ENCODE assay signal across 12 mouse cellular contexts in the genomic region with DNA sequence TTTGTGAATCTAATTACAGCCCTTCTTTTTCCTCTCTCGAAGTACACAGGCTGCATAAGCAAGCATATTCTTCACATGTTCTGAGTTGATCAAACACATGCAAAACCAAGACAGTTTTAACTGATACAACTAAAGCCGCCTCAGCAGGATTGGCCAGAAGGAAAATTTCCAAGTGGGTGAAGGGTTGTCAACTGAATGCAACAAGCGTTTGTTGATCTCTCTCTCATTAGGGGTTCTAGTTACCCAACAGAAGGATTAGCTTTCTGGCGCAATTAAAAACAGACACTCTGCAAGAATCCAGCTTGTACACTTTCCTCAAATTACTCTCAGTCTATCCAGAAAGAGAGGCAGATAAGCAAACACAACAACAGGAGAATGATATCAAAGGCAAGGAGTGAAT.
DNase-seq lines count a peak whose midpoint lies in the region; ATAC-seq and TF ChIP-seq lines count a peak whose summit lies in the region.
"Had no signal": no experiment of that assay in that cellular context is flagged by ENCODE, and none has a peak within 500 bp of the region (broad histone marks: within the 10 kb centered on the region; RNA-seq: fewer than 3 reads in every experiment).

No protein-coding gene starts in this region.

- no peak for TF ChIP-seq POLR2A in liver, adult 2 months (IDR thresholded peaks at IDR 0.05; ENCODE audit: extremely low read depth, insufficient read depth, low read length)

- no peak overlapping the region for H3K4me2 ChIP-seq in heart, embryonic 11.5 days
- no peak overlapping the region for H3K4me2 ChIP-seq in embryonic facial prominence, embryonic 13.5 days
- no peak overlapping the region for H3K4me2 ChIP-seq in limb, embryonic 12.5 days
- H3K4me2 ChIP-seq: intestine, embryonic 15.5 days; limb, embryonic 13.5 days had no signal

- no peak overlapping the region for H3K9ac ChIP-seq in heart, embryonic 11.5 days (ENCODE audit: low read depth, low read length)
- H3K9ac ChIP-seq in liver, adult 2 months (ENCODE audit: low read depth, low read length) = no peak overlapping the region
- no peak overlapping the region for H3K9ac ChIP-seq in embryonic facial prominence, embryonic 13.5 days
- H3K9ac ChIP-seq in limb, embryonic 12.5 days (replicated peaks) = no peak overlapping the region
- H3K9ac ChIP-seq: intestine, embryonic 15.5 days; limb, embryonic 13.5 days had no signal

- ATAC-seq in heart, embryonic 11.5 days (replicated peaks; ENCODE audit: insufficient number of reproducible peaks, low FRiP score, low TSS enrichment) = no peak
- no peak for ATAC-seq in embryonic facial prominence, embryonic 13.5 days (ENCODE audit: insufficient number of reproducible peaks, insufficient read depth, low FRiP score, low TSS enrichment, low read depth)
- ATAC-seq in limb, embryonic 12.5 days (ENCODE audit: insufficient number of reproducible peaks, insufficient read depth, low FRiP score, low TSS enrichment, low read depth) = no peak
- ATAC-seq: intestine, embryonic 15.5 days had no signal

- H3K27me3 ChIP-seq in heart, embryonic 11.5 days (ENCODE audit: control insufficient read depth, insufficient read depth, low read length) = no peaks in the 10 kb centered on the region
- no peaks in the 10 kb centered on the region for H3K27me3 ChIP-seq in liver, adult 2 months (ENCODE audit: control insufficient read depth, insufficient read depth, low read length)
- no peaks in the 10 kb centered on the region for H3K27me3 ChIP-seq in embryonic facial prominence, embryonic 13.5 days
- H3K27me3 ChIP-seq in limb, embryonic 12.5 days = no peaks in the 10 kb centered on the region
- H3K27me3 ChIP-seq: CH12.LX; intestine, embryonic 15.5 days; limb, embryonic 13.5 days had no signal

- H3K4me1 ChIP-seq in heart, embryonic 11.5 days (ENCODE audit: control insufficient read depth, insufficient read depth, low read length) = no peaks in the 10 kb centered on the region
- H3K4me1 ChIP-seq in liver, adult 2 months (ENCODE audit: control insufficient read depth, insufficient read depth, low read length) = no peaks in the 10 kb centered on the region
- peaks cover 17% of the 10 kb centered on the region for H3K4me1 ChIP-seq in embryonic facial prominence, embryonic 13.5 days
- peaks cover 9% of the 10 kb centered on the region; the same call in 1 of the 2 replicates for H3K4me1 ChIP-seq in limb, embryonic 12.5 days (replicated peaks)
- H3K4me1 ChIP-seq: intestine, embryonic 15.5 days had no signal

- no peaks in the 10 kb centered on the region for H3K79me2 ChIP-seq in liver, adult 2 months (ENCODE audit: control insufficient read depth, insufficient read depth, low read length)

- no peak for TF ChIP-seq CTCF in liver, adult 2 months (IDR thresholded peaks at IDR 0.05; ENCODE audit: low read depth, low read length)

- H3K4me3 ChIP-seq in heart, embryonic 11.5 days (ENCODE audit: low read depth, low read length) = no peak overlapping the region
- no peak overlapping the region for H3K4me3 ChIP-seq in liver, adult 2 months (ENCODE audit: insufficient read depth, low read depth, low read length)
- no peak overlapping the region for H3K4me3 ChIP-seq in embryonic facial prominence, embryonic 13.5 days
- no peak overlapping the region for H3K4me3 ChIP-seq in limb, embryonic 12.5 days (replicated peaks)
- H3K4me3 ChIP-seq: intestine, embryonic 15.5 days; limb, embryonic 13.5 days; myocyte had no signal

- peak; percentile 86 for DNase-seq in heart, adult 11 months
- DNase-seq in liver, adult 2 months (ENCODE audit: extremely low read depth, low read depth, low spot score) = peak; percentile 81
- no peak for DNase-seq in liver
- DNase-seq in frontal cortex, postnatal 25 days (ENCODE audit: low spot score in 2 of 2) = no peak
- DNase-seq: cerebellum, adult 18-20 months had no signal

- H3K27ac ChIP-seq in heart, embryonic 11.5 days (ENCODE audit: low read depth, low read length) = no peak overlapping the region
- H3K27ac ChIP-seq in liver, adult 2 months (replicated peaks; ENCODE audit: insufficient read depth, low read depth, low read length) = no peak overlapping the region
- H3K27ac ChIP-seq in embryonic facial prominence, embryonic 13.5 days = peak overlapping the region; percentile 24; the same call in 1 of the 2 replicates
- peak overlapping the region; percentile 35; the same call in 1 of the 2 replicates for H3K27ac ChIP-seq in limb, embryonic 12.5 days
- H3K27ac ChIP-seq: intestine, embryonic 15.5 days; limb, embryonic 13.5 days had no signal

- H3K9me3 ChIP-seq in heart, embryonic 11.5 days (replicated peaks; ENCODE audit: control insufficient read depth, low read length) = no peaks in the 10 kb centered on the region
- H3K9me3 ChIP-seq in embryonic facial prominence, embryonic 13.5 days = no peaks in the 10 kb centered on the region
- H3K9me3 ChIP-seq in limb, embryonic 12.5 days = no peaks in the 10 kb centered on the region
- H3K9me3 ChIP-seq: intestine, embryonic 15.5 days; limb, embryonic 13.5 days had no signal

- 48% methylated on average over 4 of the region's 4 CpGs for WGBS in heart, embryonic 11.5 days (ENCODE audit: insufficient replicate concordance)
- 18% methylated on average over 4 of the region's 4 CpGs for WGBS in liver, adult 2 months
- 17% methylated on average over 4 of the region's 4 CpGs for WGBS in embryonic facial prominence, embryonic 13.5 days
- WGBS in limb, embryonic 12.5 days = 35% methylated on average over 4 of the region's 4 CpGs

- no peaks in the 10 kb centered on the region for H3K36me3 ChIP-seq in heart, embryonic 11.5 days (ENCODE audit: control insufficient read depth, insufficient read depth, low read length)
- H3K36me3 ChIP-seq in liver, adult 2 months (ENCODE audit: control insufficient read depth, insufficient read depth, low read length) = no peaks in the 10 kb centered on the region
- H3K36me3 ChIP-seq in embryonic facial prominence, embryonic 13.5 days = no peaks in the 10 kb centered on the region
- no peaks in the 10 kb centered on the region for H3K36me3 ChIP-seq in limb, embryonic 12.5 days
- H3K36me3 ChIP-seq: intestine, embryonic 15.5 days; limb, embryonic 13.5 days had no signal

Comparison
In these comparisons a context has a peak if more than half of its experiments do, and no peak if none do; other contexts are left out.
1. DNase-seq: peak in heart, adult 11 months (single experiment) and liver, adult 2 months (single experiment); none in liver (single experiment) and frontal cortex, postnatal 25 days (0 of 2).
2. H3K27ac ChIP-seq: peak in embryonic facial prominence, embryonic 13.5 days (single experiment) and limb, embryonic 12.5 days (single experiment); none in heart, embryonic 11.5 days (single experiment) and liver, adult 2 months (single experiment).